Mouse (Mus musculus) stomach, postnatal 0 days (tissue): ENCODE data around the gene Trp53bp1.

Experiments
- CTCF ChIP-seq: IDR thresholded peaks from 2 replicates; pipeline ENCODE4 v1.5.1; 2016; ENCODE audit warnings: antibody characterized with exemption, low read depth, mild to moderate bottlenecking, moderate library complexity
- EP300 ChIP-seq: optimal IDR thresholded peaks from 2 replicates; pipeline ENCODE3; 2016; ENCODE audit warnings: antibody characterized with exemption

DNA sequence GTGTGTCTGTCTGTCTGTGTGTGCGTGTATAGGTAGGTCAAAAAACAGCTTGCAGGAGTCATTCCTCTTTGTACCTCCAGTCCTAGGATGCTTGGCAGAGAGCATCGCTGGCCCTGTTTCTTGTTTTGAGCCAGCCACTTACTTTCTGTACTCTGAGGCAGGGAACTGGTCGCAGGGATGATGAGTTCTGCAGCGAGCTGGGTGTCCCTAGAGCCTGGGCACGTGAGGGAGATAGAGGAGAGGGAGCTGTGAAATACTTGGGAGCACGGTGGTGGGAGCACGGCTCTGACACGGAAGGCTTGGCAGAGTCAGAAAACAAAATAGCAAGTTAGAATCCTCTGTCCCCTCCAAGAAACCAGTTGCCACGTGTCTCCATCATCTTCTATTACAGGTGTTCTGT is 26.5 kb upstream of the Trp53bp1 start:
- no peak for TF ChIP-seq CTCF
- no peak for TF ChIP-seq EP300
